Mouse (Mus musculus): ENCODE data around the gene Lhx9.

DNA sequence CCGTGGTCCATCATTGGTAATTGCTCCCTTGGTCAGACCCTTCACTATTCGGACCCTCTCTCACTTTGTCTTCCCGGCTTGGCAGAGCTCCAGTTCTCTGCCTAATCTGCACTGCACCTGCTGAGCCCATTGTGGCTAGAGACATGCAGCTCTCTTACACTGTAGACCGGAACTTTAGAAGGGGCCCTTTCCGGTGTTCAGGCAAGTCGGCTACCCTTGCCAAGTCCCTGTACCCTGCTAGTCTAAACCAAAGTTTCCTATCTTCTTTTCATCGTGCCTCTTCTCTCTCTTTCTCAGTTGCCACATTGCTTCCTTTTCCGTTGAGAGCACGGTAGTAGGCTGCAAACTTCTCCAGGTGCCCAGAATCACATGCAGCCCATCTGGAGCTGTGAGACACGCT lies 62.5 kb downstream of the Lhx9 start:
- TF ChIP-seq CTCF (IDR thresholded peaks at IDR 0.05): no peak
- TF ChIP-seq EP300 (IDR thresholded peaks at IDR 0.05; ENCODE audit: insufficient read depth, low read depth, low read length): no peak
- no peak for TF ChIP-seq POLR2A (IDR thresholded peaks at IDR 0.05; ENCODE audit: insufficient read depth, low read depth, low read length)
